Mouse (Mus musculus): ENCODE data around the gene Rapgef5. TPM values are rescaled to one million over a fixed set of nuclear protein-coding genes. Genes with fewer than 3 reads are reported as not detected.

The Rapgef5 gene
- polyA plus RNA-seq, 2 experiments: 1.2 to 1.5 TPM

DNA sequence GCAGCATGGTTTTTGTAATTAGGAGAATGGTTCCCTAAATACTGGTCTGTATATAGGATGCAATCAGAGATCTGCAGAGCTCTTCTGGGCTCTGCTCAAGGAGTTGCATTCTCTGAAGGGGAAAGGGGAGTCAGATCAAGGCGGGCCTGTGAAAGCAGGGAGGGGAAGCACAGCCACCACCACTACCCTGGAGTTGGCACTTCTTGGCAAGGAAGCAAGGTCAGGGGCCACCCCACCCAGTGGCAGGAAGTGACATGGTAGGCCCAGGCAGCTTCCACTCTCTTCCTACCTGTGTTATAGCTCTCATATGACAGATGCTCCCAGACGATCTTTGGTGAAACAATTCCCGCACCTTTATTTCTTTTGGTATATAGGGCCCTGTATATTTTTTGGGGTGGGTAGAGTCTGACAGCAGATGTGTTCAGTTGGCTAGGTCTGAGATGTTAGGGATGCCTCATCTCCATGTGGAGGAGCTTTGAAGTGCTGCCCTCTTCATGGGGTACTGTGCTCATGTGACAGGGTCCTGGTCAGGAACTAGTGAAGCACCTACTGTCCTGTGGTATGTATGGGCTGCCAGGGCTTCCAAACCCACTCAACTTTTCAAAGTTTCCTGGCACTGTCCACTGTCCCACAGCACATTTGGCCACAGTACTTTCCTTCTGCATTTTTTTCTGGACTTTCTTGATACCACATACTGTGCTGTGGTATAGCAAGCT is 183.8 kb downstream of the Rapgef5 start:
- H3K9me3 ChIP-seq (ENCODE audit: control insufficient read depth, low read length): no peaks in the 10 kb centered on the region
- DNase-seq (ENCODE audit: low read depth in 3 of 3, low spot score in 3 of 3): no peak

GRCm38 (mm10) chr12:117700927-117701326 is 184.6 kb downstream of the Rapgef5 start:
- Histone ChIP-seq H3K9ac (replicated peaks) (no peak overlapping the region), H3K9me3 (ENCODE audit: control insufficient read depth, low read length) (no peaks in the 10 kb centered on the region), H3K27me3 (ENCODE audit: control insufficient read depth, insufficient read depth, low read length) (no peaks in the 10 kb centered on the region), H3K27ac (no peak overlapping the region), H3K4me1 (replicated peaks; ENCODE audit: control insufficient read depth in 2 of 2, insufficient read depth in 2 of 2, low read length in 1 of 2) (no peaks in the 10 kb centered on the region), H3K4me2 (ENCODE audit: low read depth) (no peak overlapping the region), H3K4me3 (ENCODE audit: insufficient read depth in 1 of 2, low read depth in 2 of 2, low read length in 2 of 2) (no peak overlapping the region), H3K36me3 (replicated peaks; ENCODE audit: control insufficient read depth, insufficient read depth, low read depth) (no peaks in the 10 kb centered on the region)
- no peak for TF ChIP-seq CTCF (IDR thresholded peaks at IDR 0.05; ENCODE audit: low read depth)
- no peak for TF ChIP-seq EP300 (IDR thresholded peaks at IDR 0.05; ENCODE audit: low read depth)
- WGBS (ENCODE audit: insufficient replicate concordance): 61% methylated on average over 6 of the region's 6 CpGs
- ATAC-seq (ENCODE audit: insufficient read depth): no peak
- DNase-seq (ENCODE audit: low read depth in 3 of 3, low spot score in 3 of 3): no peak

More for the DNA sequence above, 183.8 kb downstream of the Rapgef5 start:
- H3K9ac ChIP-seq (replicated peaks): no peak overlapping the region
- H3K4me1 ChIP-seq (replicated peaks; ENCODE audit: control insufficient read depth in 2 of 2, insufficient read depth in 2 of 2, low read length in 1 of 2): no peaks in the 10 kb centered on the region
- TF ChIP-seq EP300 (IDR thresholded peaks at IDR 0.05; ENCODE audit: low read depth): no peak
- no peak for TF ChIP-seq CTCF (IDR thresholded peaks at IDR 0.05; ENCODE audit: low read depth)
- no peak for ATAC-seq (ENCODE audit: insufficient read depth)
- 65% methylated on average over 3 of the region's 3 CpGs for WGBS (ENCODE audit: insufficient replicate concordance)
- H3K36me3 ChIP-seq (replicated peaks; ENCODE audit: control insufficient read depth, insufficient read depth, low read depth): no peaks in the 10 kb centered on the region
- H3K4me3 ChIP-seq (ENCODE audit: insufficient read depth in 1 of 2, low read depth in 2 of 2, low read length in 2 of 2): no peak overlapping the region
- H3K27me3 ChIP-seq (ENCODE audit: control insufficient read depth, insufficient read depth, low read length): no peaks in the 10 kb centered on the region
- H3K4me2 ChIP-seq (ENCODE audit: low read depth): no peak overlapping the region
- no peak overlapping the region for H3K27ac ChIP-seq

- no peak for ATAC-seq (ENCODE audit: insufficient read depth)
- TF ChIP-seq CTCF (IDR thresholded peaks at IDR 0.05; ENCODE audit: low read depth) (no peak), EP300 (IDR thresholded peaks at IDR 0.05; ENCODE audit: low read depth) (no peak)
- no peak for DNase-seq (ENCODE audit: low read depth in 3 of 3, low spot score in 3 of 3)
- Histone ChIP-seq H3K27me3 (ENCODE audit: control insufficient read depth, insufficient read depth, low read length) (no peaks in the 10 kb centered on the region), H3K4me3 (ENCODE audit: insufficient read depth in 1 of 2, low read depth in 2 of 2, low read length in 2 of 2) (no peak overlapping the region), H3K9me3 (ENCODE audit: control insufficient read depth, low read length) (no peaks in the 10 kb centered on the region), H3K9ac (replicated peaks) (no peak overlapping the region), H3K4me2 (ENCODE audit: low read depth) (no peak overlapping the region), H3K4me1 (replicated peaks; ENCODE audit: control insufficient read depth in 2 of 2, insufficient read depth in 2 of 2, low read length in 1 of 2) (no peaks in the 10 kb centered on the region), H3K27ac (no peak overlapping the region), H3K36me3 (replicated peaks; ENCODE audit: control insufficient read depth, insufficient read depth, low read depth) (no peaks in the 10 kb centered on the region)
- WGBS (ENCODE audit: insufficient replicate concordance): 83% methylated on average over 8 of the region's 8 CpGs
Measured at GRCm38 (mm10) chr12:117702291-117702690, 186.0 kb downstream of the Rapgef5 start.

- ATAC-seq (ENCODE audit: insufficient read depth) (no peak), DNase-seq (ENCODE audit: low read depth in 3 of 3, low spot score in 3 of 3) (no peak)
- Histone ChIP-seq H3K4me3 (ENCODE audit: insufficient read depth in 1 of 2, low read depth in 2 of 2, low read length in 2 of 2) (no peak overlapping the region), H3K27me3 (ENCODE audit: control insufficient read depth, insufficient read depth, low read length) (no peaks in the 10 kb centered on the region), H3K9ac (replicated peaks) (no peak overlapping the region), H3K27ac (no peak overlapping the region), H3K9me3 (ENCODE audit: control insufficient read depth, low read length) (no peaks in the 10 kb centered on the region), H3K4me1 (replicated peaks; ENCODE audit: control insufficient read depth in 2 of 2, insufficient read depth in 2 of 2, low read length in 1 of 2) (no peaks in the 10 kb centered on the region), H3K36me3 (replicated peaks; ENCODE audit: control insufficient read depth, insufficient read depth, low read depth) (no peaks in the 10 kb centered on the region), H3K4me2 (ENCODE audit: low read depth) (no peak overlapping the region)
- WGBS (ENCODE audit: insufficient replicate concordance): 66% methylated on average over 9 of the region's 9 CpGs
- TF ChIP-seq CTCF (IDR thresholded peaks at IDR 0.05; ENCODE audit: low read depth): no peak
- no peak for TF ChIP-seq EP300 (IDR thresholded peaks at IDR 0.05; ENCODE audit: low read depth)
Measured at GRCm38 (mm10) chr12:117702928-117703327, 186.6 kb downstream of the Rapgef5 start.

- Histone ChIP-seq H3K27ac (no peak overlapping the region), H3K27me3 (ENCODE audit: control insufficient read depth, insufficient read depth, low read length) (no peaks in the 10 kb centered on the region), H3K36me3 (replicated peaks; ENCODE audit: control insufficient read depth, insufficient read depth, low read depth) (no peaks in the 10 kb centered on the region), H3K9me3 (ENCODE audit: control insufficient read depth, low read length) (no peaks in the 10 kb centered on the region), H3K4me2 (ENCODE audit: low read depth) (no peak overlapping the region), H3K4me3 (ENCODE audit: insufficient read depth in 1 of 2, low read depth in 2 of 2, low read length in 2 of 2) (no peak overlapping the region), H3K9ac (replicated peaks) (no peak overlapping the region), H3K4me1 (replicated peaks; ENCODE audit: control insufficient read depth in 2 of 2, insufficient read depth in 2 of 2, low read length in 1 of 2) (no peaks in the 10 kb centered on the region)
- DNase-seq (ENCODE audit: low read depth in 3 of 3, low spot score in 3 of 3) (no peak), ATAC-seq (ENCODE audit: insufficient read depth) (no peak)
- TF ChIP-seq EP300 (IDR thresholded peaks at IDR 0.05; ENCODE audit: low read depth): no peak
- TF ChIP-seq CTCF (IDR thresholded peaks at IDR 0.05; ENCODE audit: low read depth): no peak
- WGBS (ENCODE audit: insufficient replicate concordance): 56% methylated on average over 2 of the region's 2 CpGs
Measured at GRCm38 (mm10) chr12:117703413-117703812, 187.1 kb downstream of the Rapgef5 start.

Data from liver, embryonic 14.5 days (tissue).